Mouse (Mus musculus) neural tube, embryonic 10.5 days (tissue): ENCODE measurements around the gene Kif24.
A peak's percentile ranks its signal among the peaks of the same experiment; 100 is the strongest.
"Not testable (repeated sequence)": the region's sequence is repeated elsewhere in the genome, so short reads cannot be mapped to it uniquely, and the experiment has no call there.

ENCODE experiments used
- DNase-seq: peaks from one replicate; pipeline ENCODE4 v3.0.0-alpha.2; 2017; ENCODE audit warnings: low spot score; ENCODE audit errors: extremely low spot score

Gene Kif24

GRCm38 (mm10) chr4:41493464-41494116 is 28.9 kb upstream of the Kif24 start:
- no peak for DNase-seq

GRCm38 (mm10) chr4:41492951-41493350 is 28.3 kb upstream of the Kif24 start:
- DNase-seq, result no peak

- DNase-seq, result no peak
These were observed 16.9 kb upstream of the Kif24 start for GRCm38 (mm10) chr4:41481601-41482017.

GRCm38 (mm10) chr4:41480254-41480653 is 15.6 kb upstream of the Kif24 start:
- DNase-seq, result no peak

GRCm38 (mm10) chr4:41479456-41479804 is 14.7 kb upstream of the Kif24 start:
- no peak for DNase-seq

- no peak for DNase-seq
These were observed 14.2 kb upstream of the Kif24 start for GRCm38 (mm10) chr4:41478751-41479455.

GRCm38 (mm10) chr4:41477648-41478160 is 13.0 kb upstream of the Kif24 start:
- no peak for DNase-seq

- DNase-seq, result no peak
These were observed 6.7 kb upstream of the Kif24 start for GRCm38 (mm10) chr4:41471384-41471689.

GRCm38 (mm10) chr4:41470684-41471383 is 6.1 kb upstream of the Kif24 start:
- no peak for DNase-seq

- no peak for DNase-seq
These were observed 5.5 kb upstream of the Kif24 start for GRCm38 (mm10) chr4:41470051-41470683.

GRCm38 (mm10) chr4:41469199-41469598 is 4.5 kb upstream of the Kif24 start:
- no peak for DNase-seq

- DNase-seq, result peak; percentile 54
These were observed 3.9 kb upstream of the Kif24 start for GRCm38 (mm10) chr4:41468396-41469080.

GRCm38 (mm10) chr4:41465287-41465665 is 589 bp upstream of the Kif24 start:
- DNase-seq, result no peak

GRCm38 (mm10) chr4:41463051-41463738 is 1.5 kb downstream of the Kif24 start:
- DNase-seq, result not testable (repeated sequence)

- DNase-seq, result no peak
These were observed 4.0 kb downstream of the Kif24 start for GRCm38 (mm10) chr4:41460690-41461089.

GRCm38 (mm10) chr4:41447595-41447994 is 17.1 kb downstream of the Kif24 start:
- DNase-seq, result no peak

- DNase-seq, result no peak
These were observed 21.8 kb downstream of the Kif24 start for GRCm38 (mm10) chr4:41442790-41443302.

- DNase-seq, result no peak
These were observed 25.8 kb downstream of the Kif24 start for GRCm38 (mm10) chr4:41438931-41439330.

- DNase-seq, result no peak
These were observed 47.7 kb downstream of the Kif24 start for GRCm38 (mm10) chr4:41416966-41417365.

- no peak for DNase-seq
These were observed 55.3 kb downstream of the Kif24 start for GRCm38 (mm10) chr4:41409341-41409740.

- DNase-seq, result no peak
These were observed 57.3 kb downstream of the Kif24 start for GRCm38 (mm10) chr4:41407353-41407752.
